Mouse (Mus musculus) right cerebral cortex, postnatal 4 days (tissue): ENCODE measurements around the gene Dpf1.
A peak's percentile ranks its signal among the peaks of the same experiment; 100 is the strongest.

Source experiments
- DNase-seq: peaks from one replicate; pipeline ENCODE4 v3.0.0-alpha.2; 2022

The Dpf1 gene

GRCm38 (mm10) chr7:29313051-29313450, 9.3 kb downstream of the Dpf1 start:
- no peak for DNase-seq

GRCm38 (mm10) chr7:29313572-29314261, 10.0 kb downstream of the Dpf1 start:
- DNase-seq, result no peak

GRCm38 (mm10) chr7:29314844-29315628, 11.3 kb downstream of the Dpf1 start:
- no peak for DNase-seq

GRCm38 (mm10) chr7:29316137-29316734, 12.5 kb downstream of the Dpf1 start:
- DNase-seq, result no peak

- peak; percentile 72 for DNase-seq
Measured at GRCm38 (mm10) chr7:29316976-29317375, 13.2 kb downstream of the Dpf1 start.

- DNase-seq, result peak; percentile 72
Measured at GRCm38 (mm10) chr7:29317558-29317957, 13.8 kb downstream of the Dpf1 start.

GRCm38 (mm10) chr7:29318115-29318911, 14.6 kb downstream of the Dpf1 start:
- DNase-seq, result peak; percentile 65

- no peak for DNase-seq
Measured at GRCm38 (mm10) chr7:29319337-29320307, 15.9 kb downstream of the Dpf1 start.

GRCm38 (mm10) chr7:29327087-29327486, 23.3 kb downstream of the Dpf1 start:
- no peak for DNase-seq

GRCm38 (mm10) chr7:29328984-29329383, 25.2 kb downstream of the Dpf1 start:
- no peak for DNase-seq

GRCm38 (mm10) chr7:29334156-29334555, 30.4 kb downstream of the Dpf1 start:
- DNase-seq, result no peak

GRCm38 (mm10) chr7:29335276-29335675, 31.5 kb downstream of the Dpf1 start:
- DNase-seq, result no peak

GRCm38 (mm10) chr7:29335841-29336671, 32.3 kb downstream of the Dpf1 start:
- no peak for DNase-seq

GRCm38 (mm10) chr7:29336795-29337319, 33.1 kb downstream of the Dpf1 start:
- DNase-seq, result no peak

- DNase-seq, result no peak
Measured at GRCm38 (mm10) chr7:29337766-29338165, 34.0 kb downstream of the Dpf1 start.

GRCm38 (mm10) chr7:29338351-29338919, 34.7 kb downstream of the Dpf1 start:
- DNase-seq, result no peak

- DNase-seq, result no peak
Measured at GRCm38 (mm10) chr7:29338984-29339679, 35.4 kb downstream of the Dpf1 start.

- DNase-seq, result no peak
Measured at GRCm38 (mm10) chr7:29340247-29340646, 36.5 kb downstream of the Dpf1 start.

- no peak for DNase-seq
Measured at GRCm38 (mm10) chr7:29340838-29341237, 37.1 kb downstream of the Dpf1 start.

- DNase-seq, result peak; percentile 47
Measured at GRCm38 (mm10) chr7:29341722-29342121, 38.0 kb downstream of the Dpf1 start.
